Mouse (Mus musculus): ENCODE data around the gene Ccdc73.

- no peak for TF ChIP-seq ETS1 (IDR thresholded peaks at IDR 0.05; ENCODE audit: low read depth, low read length)
- TF ChIP-seq POLR2A (IDR thresholded peaks at IDR 0.05; ENCODE audit: control insufficient read depth in 1 of 2, insufficient read depth in 1 of 2, low read depth in 1 of 2, low read length in 2 of 2, poor library complexity in 1 of 2), result no peak
Observed at GRCm38 (mm10) chr2:104985796-104986195, 118.2 kb downstream of the Ccdc73 start.

Data from MEL (cell line).